Mouse (Mus musculus): ENCODE results near the gene Tada2b. TPM values are rescaled to one million over a fixed set of nuclear protein-coding genes. Genes with fewer than 3 reads are reported as not detected.
A peak's percentile ranks its signal among the peaks of the same experiment; 100 is the strongest.

Tada2b gene
- polyA plus RNA-seq, 1 experiment from 2014 or later, result 2.3 TPM

DNA sequence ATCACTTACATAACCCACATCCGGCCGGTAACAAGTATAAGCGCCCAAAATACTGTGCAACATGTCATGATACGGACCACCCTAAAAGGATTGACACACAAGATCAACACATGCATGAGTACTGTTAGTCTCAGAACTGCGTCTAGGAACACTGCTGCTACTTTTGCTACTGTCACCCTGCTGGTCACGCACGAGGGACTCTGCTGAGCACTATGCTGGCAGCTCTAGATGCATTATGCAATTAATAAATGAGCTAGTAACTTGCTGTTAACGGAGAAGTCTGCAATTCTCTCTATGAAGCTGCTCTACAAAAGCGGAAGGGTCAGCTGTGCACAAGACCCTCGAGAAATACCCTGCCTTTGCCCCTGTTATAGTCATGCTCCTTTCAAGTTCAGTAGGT, 24.3 kb upstream of the Tada2b start:
- Histone ChIP-seq H3K9me3 (replicated peaks) (no peaks in the 10 kb centered on the region), H3K4me3 (no peak overlapping the region), H3K4me1 (no peaks in the 10 kb centered on the region), H3K27ac (replicated peaks) (no peak overlapping the region), H3K27me3 (ENCODE audit: low read depth, poor library complexity, severe bottlenecking) (no peaks in the 10 kb centered on the region), H3K36me3 (peaks cover 96% of the 10 kb centered on the region)
- 94% methylated on average over 10 of the region's 10 CpGs for WGBS
- DNase-seq (ENCODE audit: low spot score), result no peak

DNA sequence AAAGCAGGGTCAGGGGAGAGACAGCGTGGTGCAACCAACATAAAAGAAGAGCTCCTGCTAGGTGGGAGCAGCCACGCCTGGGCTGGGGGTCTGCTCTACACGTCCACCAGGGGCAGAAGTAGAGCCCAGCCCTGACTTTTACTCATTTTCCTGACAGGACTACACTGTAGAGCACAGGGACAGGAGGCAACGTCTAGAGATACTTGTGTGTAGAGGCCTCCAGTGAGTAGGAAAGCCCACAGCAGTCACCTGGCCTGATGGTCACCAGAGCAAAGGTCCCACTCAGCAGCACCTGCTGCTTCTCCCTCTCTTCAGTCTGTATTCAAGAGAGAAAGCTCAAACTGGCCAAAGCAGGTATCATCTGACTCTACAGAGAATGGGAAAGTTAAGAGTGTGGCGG, 21.6 kb upstream of the Tada2b start:
- Histone ChIP-seq H3K27ac (replicated peaks) (no peak overlapping the region), H3K36me3 (peaks cover 96% of the 10 kb centered on the region), H3K9me3 (replicated peaks) (no peaks in the 10 kb centered on the region), H3K4me3 (no peak overlapping the region), H3K4me1 (no peaks in the 10 kb centered on the region), H3K27me3 (ENCODE audit: low read depth, poor library complexity, severe bottlenecking) (no peaks in the 10 kb centered on the region)
- DNase-seq (ENCODE audit: low spot score), result no peak
- WGBS, result 77% methylated on average over 5 of the region's 5 CpGs

DNA sequence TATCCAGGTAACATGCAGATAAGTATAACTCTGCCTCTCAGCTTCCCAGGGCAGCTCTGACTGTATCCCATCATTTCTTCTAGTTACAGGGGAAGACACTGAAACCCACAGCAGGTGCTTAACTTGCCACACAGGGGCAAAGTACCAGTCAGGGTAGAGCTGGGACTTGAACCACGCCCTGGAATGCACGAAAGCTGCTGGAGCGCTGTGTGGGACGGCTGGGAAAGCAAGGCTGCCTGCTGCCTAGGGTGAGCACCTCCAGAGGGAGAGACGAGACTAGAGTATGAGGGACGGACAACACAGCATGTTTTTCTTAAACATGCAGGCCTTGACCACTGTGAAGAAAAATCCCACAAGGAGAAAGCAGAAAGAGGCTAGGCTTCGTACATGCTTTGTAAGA, 21.1 kb upstream of the Tada2b start:
- Histone ChIP-seq H3K27me3 (ENCODE audit: low read depth, poor library complexity, severe bottlenecking) (no peaks in the 10 kb centered on the region), H3K4me1 (no peaks in the 10 kb centered on the region), H3K4me3 (no peak overlapping the region), H3K36me3 (peaks cover 96% of the 10 kb centered on the region), H3K9me3 (replicated peaks) (no peaks in the 10 kb centered on the region), H3K27ac (replicated peaks) (no peak overlapping the region)
- 91% methylated on average over 7 of the region's 7 CpGs for WGBS
- no peak for DNase-seq (ENCODE audit: low spot score)

DNA sequence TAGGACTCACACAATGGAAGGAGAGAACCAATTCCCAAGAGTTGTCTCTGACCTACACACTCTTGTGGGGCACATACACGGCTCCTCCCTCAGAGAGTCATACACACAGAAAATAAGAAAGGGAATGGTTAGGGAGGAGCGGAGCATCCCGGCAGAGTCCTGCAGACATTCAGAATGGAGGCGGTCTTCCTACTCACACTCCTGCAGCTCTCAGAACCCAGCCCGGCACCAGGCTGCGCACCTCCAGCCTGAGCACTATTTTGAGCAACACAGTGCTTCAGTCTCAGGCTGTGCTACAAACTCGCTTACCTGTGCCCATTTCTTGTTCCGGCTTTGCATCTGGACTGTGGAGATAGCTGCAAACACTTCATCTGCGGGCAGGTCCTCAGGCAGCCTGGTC, 10.6 kb upstream of the Tada2b start:
- Histone ChIP-seq H3K9me3 (replicated peaks) (no peaks in the 10 kb centered on the region), H3K4me1 (no peaks in the 10 kb centered on the region), H3K27ac (replicated peaks) (no peak overlapping the region), H3K36me3 (peaks cover 72% of the 10 kb centered on the region), H3K4me3 (no peak overlapping the region), H3K27me3 (ENCODE audit: low read depth, poor library complexity, severe bottlenecking) (no peaks in the 10 kb centered on the region)
- 97% methylated on average over 9 of the region's 9 CpGs for WGBS
- no peak for DNase-seq (ENCODE audit: low spot score)

DNA sequence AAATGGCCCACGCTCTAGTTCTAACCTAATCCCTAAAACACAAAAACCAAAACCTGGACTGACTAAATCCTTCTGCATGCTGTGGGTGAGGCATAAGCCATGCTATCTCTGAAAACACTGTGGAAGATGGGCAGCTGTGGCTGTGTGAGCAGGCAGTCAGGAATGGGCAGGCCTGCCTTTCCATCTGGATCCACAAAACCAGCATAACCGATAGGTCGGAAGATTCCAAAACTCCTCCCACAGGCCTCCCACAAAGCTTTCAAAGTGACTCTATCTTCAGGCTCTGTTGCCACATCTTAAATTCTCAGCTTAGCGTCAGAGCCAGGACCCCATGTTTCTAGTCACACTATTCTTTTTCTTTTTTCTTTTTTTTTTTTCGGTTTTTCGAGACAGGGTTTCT, 9.8 kb upstream of the Tada2b start:
- H3K9me3 ChIP-seq (replicated peaks), result no peaks in the 10 kb centered on the region
- H3K4me1 ChIP-seq, result no peaks in the 10 kb centered on the region
- peaks cover 67% of the 10 kb centered on the region for H3K36me3 ChIP-seq
- no peaks in the 10 kb centered on the region for H3K27me3 ChIP-seq (ENCODE audit: low read depth, poor library complexity, severe bottlenecking)
- 91% methylated on average over 6 of the region's 6 CpGs for WGBS
- no peak overlapping the region for H3K4me3 ChIP-seq
- no peak overlapping the region for H3K27ac ChIP-seq (replicated peaks)
- DNase-seq (ENCODE audit: low spot score), result no peak

DNA sequence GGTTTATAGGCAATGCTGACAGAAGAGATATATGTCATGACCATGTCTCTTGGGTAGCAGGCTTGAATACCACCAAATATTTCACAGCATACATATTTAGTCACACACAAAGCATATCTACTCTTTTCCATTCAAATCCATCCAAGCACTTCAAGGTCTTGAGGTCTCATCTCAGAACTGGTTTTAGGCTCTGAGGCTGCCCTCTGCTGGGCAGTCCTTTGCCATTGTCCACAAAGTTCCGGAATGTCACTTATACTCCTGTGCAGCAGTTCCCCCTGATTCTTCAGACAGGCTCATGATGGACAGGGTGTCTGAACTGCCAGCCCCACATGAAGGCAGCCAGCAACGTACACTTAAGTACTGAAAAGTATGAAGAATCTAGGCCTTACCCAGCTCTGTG, 5.1 kb upstream of the Tada2b start:
- H3K27ac ChIP-seq (replicated peaks), result no peak overlapping the region
- 63% methylated on average over 2 of the region's 2 CpGs for WGBS
- peaks cover 6% of the 10 kb centered on the region; the same call in 1 of the 2 replicates for H3K9me3 ChIP-seq (replicated peaks)
- H3K36me3 ChIP-seq, result peaks cover 36% of the 10 kb centered on the region
- no peak overlapping the region for H3K4me3 ChIP-seq
- DNase-seq (ENCODE audit: low spot score), result peak; percentile 24
- H3K4me1 ChIP-seq, result peaks cover 14% of the 10 kb centered on the region
- H3K27me3 ChIP-seq (ENCODE audit: low read depth, poor library complexity, severe bottlenecking), result peaks cover 16% of the 10 kb centered on the region

DNA sequence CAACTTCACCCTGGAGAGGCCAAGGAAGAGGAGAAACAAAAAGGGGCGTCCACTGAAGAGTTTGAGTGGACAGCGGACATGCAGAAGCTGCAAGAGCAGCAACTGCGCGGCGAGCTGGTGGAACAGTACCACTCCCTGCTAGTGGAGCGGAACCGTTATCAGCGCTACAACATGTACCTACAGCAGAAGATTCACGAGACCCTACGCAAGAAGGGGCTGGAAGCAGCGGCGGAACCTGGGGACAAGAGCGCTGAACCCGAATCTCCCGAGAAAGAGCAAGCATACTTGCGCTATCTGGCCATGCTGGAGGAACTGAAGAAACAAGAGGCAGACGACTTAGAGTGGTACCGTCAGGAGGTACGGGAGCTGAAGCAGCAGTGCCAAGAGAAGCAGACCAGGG, 1.2 kb upstream of the Tada2b start:
- peaks cover 6% of the 10 kb centered on the region; the same call in 1 of the 2 replicates for H3K9me3 ChIP-seq (replicated peaks)

DNA sequence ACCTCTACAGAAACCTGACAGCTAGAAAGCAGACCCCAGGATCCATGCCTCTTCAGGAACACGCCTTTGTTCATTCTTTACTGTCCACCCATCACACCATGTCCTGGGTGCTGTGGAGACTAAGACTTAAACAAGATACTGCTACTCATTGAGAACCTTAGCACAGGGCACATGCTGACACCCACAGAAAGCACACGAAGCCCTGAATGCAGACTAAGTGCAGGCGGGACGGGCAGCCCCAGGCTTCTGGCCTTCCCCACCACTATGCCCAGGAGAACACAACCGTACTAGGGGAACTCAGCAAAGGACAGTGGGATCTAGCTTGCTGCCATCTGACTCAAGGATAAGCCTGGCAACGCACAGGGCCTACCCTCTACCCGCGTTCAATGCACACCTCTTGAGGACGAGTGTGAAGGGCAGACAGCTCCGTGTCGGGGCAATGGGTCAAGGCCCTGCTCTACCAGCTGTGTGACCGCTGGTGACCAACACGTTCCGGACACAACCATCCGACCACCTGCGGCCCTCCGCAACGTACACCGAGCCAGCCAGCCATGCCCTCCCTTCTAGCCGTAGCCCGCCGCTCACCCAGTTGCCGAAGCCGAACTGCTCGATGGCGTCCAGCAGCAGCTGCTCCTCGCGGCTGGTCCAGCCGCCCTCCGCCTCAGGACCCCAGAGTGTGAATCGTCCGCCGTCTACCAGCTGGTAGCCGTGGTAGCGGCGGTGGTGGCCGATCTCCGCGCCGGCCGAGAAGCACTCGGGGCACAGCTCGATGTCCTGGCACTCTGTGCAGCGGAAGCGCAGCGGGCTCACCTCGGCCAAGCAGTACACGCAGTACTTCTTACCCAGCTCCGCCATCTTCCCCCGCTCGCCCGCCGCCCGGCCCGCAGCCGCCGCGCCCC, 633 bp downstream of the Tada2b start:
- H3K4me1 ChIP-seq, result peaks cover 54% of the 10 kb centered on the region
- peak overlapping the region; percentile 91 for H3K27ac ChIP-seq (replicated peaks)
- 3% methylated on average over 58 of the region's 58 CpGs for WGBS
- H3K9me3 ChIP-seq (replicated peaks), result peaks cover 6% of the 10 kb centered on the region; the same call in 1 of the 2 replicates
- peak; percentile 67 for DNase-seq (ENCODE audit: low spot score)
- H3K36me3 ChIP-seq, result peaks cover 19% of the 10 kb centered on the region
- H3K4me3 ChIP-seq, result peak overlapping the region; percentile 92
- H3K27me3 ChIP-seq (ENCODE audit: low read depth, poor library complexity, severe bottlenecking), result peaks cover 16% of the 10 kb centered on the region

More for the DNA sequence above, 1.2 kb upstream of the Tada2b start:
- peaks cover 41% of the 10 kb centered on the region for H3K4me1 ChIP-seq
- WGBS, result 36% methylated on average over 19 of the region's 19 CpGs
- peaks cover 16% of the 10 kb centered on the region for H3K27me3 ChIP-seq (ENCODE audit: low read depth, poor library complexity, severe bottlenecking)
- peak overlapping the region; percentile 92 for H3K4me3 ChIP-seq
- H3K36me3 ChIP-seq, result peaks cover 15% of the 10 kb centered on the region
- peak overlapping the region; percentile 84 for H3K27ac ChIP-seq (replicated peaks)
- DNase-seq (ENCODE audit: low spot score), result peak; percentile 16

DNA sequence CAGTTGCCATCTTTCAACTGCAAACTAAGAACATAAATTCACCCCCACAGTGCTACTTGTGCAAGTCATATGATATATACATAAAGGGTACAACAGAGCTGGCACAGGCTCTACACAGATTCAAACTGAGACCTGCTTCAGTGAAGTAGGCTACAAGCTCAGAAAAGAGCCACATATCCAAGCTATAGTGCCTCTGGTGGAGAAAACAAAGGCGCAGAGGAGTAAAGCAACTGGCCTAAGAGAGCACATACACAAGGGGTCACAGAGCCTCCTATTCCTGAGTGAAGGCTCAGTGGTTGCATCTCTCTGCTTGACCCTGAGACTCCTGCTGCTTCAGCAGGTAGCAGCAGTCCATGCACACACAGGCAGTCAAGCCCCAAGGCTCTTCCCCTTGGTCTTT, 3.0 kb downstream of the Tada2b start:
- DNase-seq (ENCODE audit: low spot score), result no peak
- Histone ChIP-seq H3K27ac (replicated peaks) (no peak overlapping the region), H3K27me3 (ENCODE audit: low read depth, poor library complexity, severe bottlenecking) (peaks cover 11% of the 10 kb centered on the region), H3K4me1 (peaks cover 54% of the 10 kb centered on the region), H3K4me3 (no peak overlapping the region; the same call in 1 of the 2 replicates), H3K36me3 (peaks cover 32% of the 10 kb centered on the region), H3K9me3 (replicated peaks) (peaks cover 6% of the 10 kb centered on the region; the same call in 1 of the 2 replicates)
- 77% methylated on average over 1 of the region's 1 CpGs for WGBS

DNA sequence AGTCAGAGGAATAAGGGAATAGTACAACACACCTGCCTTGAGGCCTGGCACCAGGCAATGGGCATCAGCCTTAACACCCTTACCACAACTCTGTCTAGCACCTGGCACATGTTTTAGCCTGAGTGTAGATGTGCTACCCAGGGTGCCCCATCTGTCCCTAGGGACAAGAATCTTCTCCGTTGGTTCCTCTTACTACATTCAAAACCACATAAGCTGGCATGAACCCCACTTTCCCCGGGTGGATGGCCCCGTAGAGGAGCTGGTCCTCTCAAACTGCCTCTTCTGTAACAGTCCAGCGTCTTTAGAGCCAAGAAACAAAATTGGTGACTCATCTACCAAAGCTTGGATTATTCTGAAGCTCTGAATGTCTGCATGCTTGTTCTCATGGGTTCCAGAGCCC, 3.7 kb downstream of the Tada2b start:
- Histone ChIP-seq H3K27me3 (ENCODE audit: low read depth, poor library complexity, severe bottlenecking) (peaks cover 4% of the 10 kb centered on the region), H3K36me3 (peaks cover 37% of the 10 kb centered on the region), H3K27ac (replicated peaks) (no peak overlapping the region), H3K9me3 (replicated peaks) (peaks cover 2% of the 10 kb centered on the region; the same call in 1 of the 2 replicates), H3K4me3 (no peak overlapping the region), H3K4me1 (peaks cover 49% of the 10 kb centered on the region)
- DNase-seq (ENCODE audit: low spot score), result no peak
- 91% methylated on average over 4 of the region's 4 CpGs for WGBS

DNA sequence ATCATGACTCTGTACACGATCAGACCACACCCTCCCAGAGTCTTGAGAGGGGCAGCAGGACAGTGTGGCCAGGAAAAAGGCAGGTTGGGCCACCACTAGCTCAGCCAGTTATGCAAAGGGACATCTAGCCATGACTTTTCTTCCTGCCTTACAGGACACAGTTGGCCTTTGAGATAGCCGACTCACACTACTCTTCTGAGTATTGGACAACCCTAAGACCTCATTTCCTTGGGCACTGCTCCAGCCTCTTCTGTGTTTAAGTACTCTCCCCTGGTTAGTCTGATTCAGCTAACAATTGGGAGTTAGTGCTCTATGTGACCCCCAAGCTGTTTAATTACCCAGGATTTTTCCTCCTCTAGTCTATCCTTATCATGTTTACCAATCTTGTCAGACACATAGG, 4.3 kb downstream of the Tada2b start:
- Histone ChIP-seq H3K4me1 (peaks cover 42% of the 10 kb centered on the region), H3K9me3 (replicated peaks) (no peaks in the 10 kb centered on the region), H3K27me3 (ENCODE audit: low read depth, poor library complexity, severe bottlenecking) (no peaks in the 10 kb centered on the region), H3K27ac (replicated peaks) (no peak overlapping the region), H3K4me3 (no peak overlapping the region), H3K36me3 (peaks cover 41% of the 10 kb centered on the region)
- no peak for DNase-seq (ENCODE audit: low spot score)
- 88% methylated on average over 2 of the region's 2 CpGs for WGBS

DNA sequence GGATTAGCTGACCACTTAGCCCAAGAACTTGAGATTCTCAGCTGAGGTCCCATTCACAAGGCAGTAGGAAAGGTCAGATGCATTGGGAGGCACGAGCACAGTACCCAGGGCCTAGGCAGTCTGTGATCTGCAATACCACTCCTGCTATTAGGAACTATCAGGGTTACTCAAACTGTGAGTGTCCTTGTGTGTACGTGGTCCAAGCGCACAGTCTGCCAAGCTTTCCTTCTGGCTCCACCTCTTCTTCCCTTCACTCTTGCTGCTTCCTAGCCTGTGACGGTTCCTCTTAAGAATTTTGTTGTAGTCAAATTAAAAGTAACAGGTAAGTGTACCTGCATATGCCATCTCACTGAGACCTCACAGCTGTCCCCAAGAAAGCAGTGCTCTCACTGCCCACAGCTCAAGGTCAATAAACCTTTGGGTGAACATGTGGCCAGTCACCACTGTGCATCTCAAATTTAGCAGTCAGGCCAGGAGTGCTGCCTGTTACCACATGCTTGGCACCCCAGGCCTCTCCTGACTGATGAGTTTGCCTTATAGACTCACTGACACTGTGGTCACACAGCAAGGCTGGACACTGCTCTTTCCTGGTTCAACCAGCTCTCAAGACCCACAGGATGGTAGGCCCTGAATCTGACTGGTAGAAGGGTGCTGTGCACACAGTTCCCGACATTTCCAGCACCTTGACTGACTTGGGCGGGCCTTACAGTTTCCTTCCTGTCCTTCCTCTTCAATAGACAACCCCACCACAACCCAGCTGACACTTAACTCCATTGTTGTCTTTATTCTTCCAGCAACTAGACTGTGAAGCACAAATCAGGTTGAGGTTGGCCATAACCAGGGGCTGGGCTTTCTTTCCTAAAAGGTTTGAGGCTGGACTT, 5.3 kb downstream of the Tada2b start:
- Histone ChIP-seq H3K36me3 (peaks cover 49% of the 10 kb centered on the region), H3K4me1 (peaks cover 40% of the 10 kb centered on the region), H3K4me3 (no peak overlapping the region), H3K9me3 (replicated peaks) (no peaks in the 10 kb centered on the region), H3K27me3 (ENCODE audit: low read depth, poor library complexity, severe bottlenecking) (no peaks in the 10 kb centered on the region), H3K27ac (replicated peaks) (no peak overlapping the region)
- 93% methylated on average over 6 of the region's 6 CpGs for WGBS
- DNase-seq (ENCODE audit: low spot score), result no peak

Measured in midbrain, embryonic 10.5 days (tissue).